8 mouse cellular contexts compared by ENCODE assay signal in genomic region chr1:91052747-91053181, GRCm38 (mm10). TPM values are rescaled to one million over a fixed set of nuclear protein-coding genes. Genes with fewer than 3 reads are reported as not detected.
DNase-seq lines count a peak whose midpoint lies in the region; ATAC-seq and TF ChIP-seq lines count a peak whose summit lies in the region.

No protein-coding gene starts in this region.

- H3K9ac ChIP-seq in heart, embryonic 15.5 days, result peak overlapping the region; percentile 74
- H3K9ac ChIP-seq in liver, embryonic 16.5 days (ENCODE audit: low read depth, low read length), result peak overlapping the region; percentile 53
- peak overlapping the region; percentile 47 for H3K9ac ChIP-seq in neural tube, embryonic 12.5 days

- H3K4me1 ChIP-seq in bone marrow macrophage, adult 2 months (ENCODE audit: control insufficient read depth, insufficient read depth, low read length), result peaks cover 29% of the 10 kb centered on the region
- H3K4me1 ChIP-seq in forebrain, embryonic 10.5 days, result peaks cover 54% of the 10 kb centered on the region
- peaks cover 66% of the 10 kb centered on the region for H3K4me1 ChIP-seq in heart, embryonic 15.5 days (replicated peaks)
- H3K4me1 ChIP-seq in liver, embryonic 16.5 days (ENCODE audit: control insufficient read depth, low read depth, low read length), result peaks cover 30% of the 10 kb centered on the region
- H3K4me1 ChIP-seq in neural tube, embryonic 12.5 days, result peaks cover 30% of the 10 kb centered on the region

- no peak for TF ChIP-seq CTCF in bone marrow macrophage, adult 2 months (IDR thresholded peaks at IDR 0.05; ENCODE audit: low read depth, low read length)

- H3K27ac ChIP-seq in bone marrow macrophage, adult 2 months (ENCODE audit: insufficient read depth, low read depth, low read length), result peak overlapping the region; percentile 79
- H3K27ac ChIP-seq in forebrain, embryonic 10.5 days, result peak overlapping the region; percentile 84
- H3K27ac ChIP-seq in heart, embryonic 15.5 days, result peak overlapping the region; percentile 96
- H3K27ac ChIP-seq in liver, embryonic 16.5 days (ENCODE audit: low read length), result peak overlapping the region; percentile 48; the same call in 1 of the 2 replicates
- H3K27ac ChIP-seq in neural tube, embryonic 12.5 days, result no peak overlapping the region

- DNase-seq in CD4-positive helper T cell, adult 2 months (ENCODE audit: low read depth, low spot score), result peak; percentile 94
- DNase-seq in forebrain, embryonic 10.5 days (ENCODE audit: extremely low spot score, low spot score), result peak; percentile 85
- DNase-seq in kidney, postnatal 14 days, result peak; percentile 97
- peak; percentile 64 for DNase-seq in telencephalon, adult 2 months (ENCODE audit: low read depth, low spot score)

- peak; percentile 90 for ATAC-seq in heart, embryonic 15.5 days (replicated peaks; ENCODE audit: insufficient number of reproducible peaks, insufficient read depth, low FRiP score, low read depth)
- ATAC-seq in liver, embryonic 16.5 days (ENCODE audit: low read depth), result peak; percentile 87
- peak; percentile 95 for ATAC-seq in neural tube, embryonic 12.5 days (ENCODE audit: low FRiP score, low read depth)

- H3K27me3 ChIP-seq in forebrain, embryonic 10.5 days (ENCODE audit: poor library complexity, severe bottlenecking), result peaks cover 28% of the 10 kb centered on the region
- H3K27me3 ChIP-seq in heart, embryonic 15.5 days, result no peaks in the 10 kb centered on the region
- peaks cover 8% of the 10 kb centered on the region; the same call in 1 of the 2 replicates for H3K27me3 ChIP-seq in liver, embryonic 16.5 days (ENCODE audit: control insufficient read depth, insufficient read depth, low read depth, low read length)
- H3K27me3 ChIP-seq in neural tube, embryonic 12.5 days (replicated peaks), result 0 out of 2 replicates have a peak, but pooled peaks cover 7% of the 10 kb centered on the region

- no peak for TF ChIP-seq POLR2A in bone marrow macrophage, adult 2 months (IDR thresholded peaks at IDR 0.05; ENCODE audit: borderline replicate concordance, low read depth, low read length)

- H3K4me2 ChIP-seq in heart, embryonic 15.5 days, result peak overlapping the region; percentile 90
- peak overlapping the region; percentile 79 for H3K4me2 ChIP-seq in liver, embryonic 16.5 days (ENCODE audit: low read depth, low read length)
- H3K4me2 ChIP-seq in neural tube, embryonic 12.5 days (replicated peaks), result peak overlapping the region; percentile 84

- no peaks in the 10 kb centered on the region for H3K9me3 ChIP-seq in forebrain, embryonic 10.5 days
- H3K9me3 ChIP-seq in heart, embryonic 15.5 days (replicated peaks), result no peaks in the 10 kb centered on the region
- H3K9me3 ChIP-seq in liver, embryonic 16.5 days (replicated peaks; ENCODE audit: control insufficient read depth, low read length), result no peaks in the 10 kb centered on the region
- H3K9me3 ChIP-seq in neural tube, embryonic 12.5 days, result no peaks in the 10 kb centered on the region

- peak overlapping the region; percentile 69 for H3K4me3 ChIP-seq in bone marrow macrophage, adult 2 months (ENCODE audit: insufficient read depth, low read length)
- peak overlapping the region; percentile 68 for H3K4me3 ChIP-seq in forebrain, embryonic 10.5 days
- peak overlapping the region; percentile 66 for H3K4me3 ChIP-seq in heart, embryonic 15.5 days
- H3K4me3 ChIP-seq in liver, embryonic 16.5 days (ENCODE audit: low read depth, low read length), result peak overlapping the region; percentile 58
- peak overlapping the region; percentile 34 for H3K4me3 ChIP-seq in neural tube, embryonic 12.5 days

- under 1% methylated on average over 28 of the region's 28 CpGs for WGBS in forebrain, embryonic 10.5 days
- 0% methylated on average over 28 of the region's 28 CpGs for WGBS in heart, embryonic 15.5 days
- WGBS in liver, embryonic 16.5 days (ENCODE audit: insufficient replicate concordance), result under 1% methylated on average over 28 of the region's 28 CpGs
- WGBS in neural tube, embryonic 12.5 days, result under 1% methylated on average over 28 of the region's 28 CpGs

- H3K36me3 ChIP-seq in forebrain, embryonic 10.5 days (replicated peaks), result no peaks in the 10 kb centered on the region
- no peaks in the 10 kb centered on the region for H3K36me3 ChIP-seq in heart, embryonic 15.5 days
- H3K36me3 ChIP-seq in liver, embryonic 16.5 days (ENCODE audit: control insufficient read depth, insufficient read depth), result no peaks in the 10 kb centered on the region
- no peaks in the 10 kb centered on the region for H3K36me3 ChIP-seq in neural tube, embryonic 12.5 days

RNA-seq across cellular contexts. Expression of gene Lrrfip1, which starts 54.2 kb away (rescaled TPM):
- 98.5 and 98.7 TPM in 2 replicates for polyA plus RNA-seq in bone marrow macrophage, adult 2 months (2012; ENCODE audit: insufficient read depth, insufficient read length, missing spikeins)
- 25.1 and 26.4 TPM in 2 replicates for polyA plus RNA-seq in forebrain, embryonic 10.5 days (2016; fragmentation: Nextera tagmentation; extraction: Ambion mirVana)
- 136 and 149 TPM in 2 replicates for polyA plus RNA-seq in heart, embryonic 15.5 days (2015; fragmentation: Nextera tagmentation; extraction: Ambion mirVana)
- polyA plus RNA-seq in liver, embryonic 16.5 days (2015; fragmentation: Nextera tagmentation; extraction: Ambion mirVana), result 16.1 and 20.5 TPM in 2 replicates
- polyA plus RNA-seq in neural tube, embryonic 12.5 days (2016; fragmentation: Nextera tagmentation; extraction: Ambion mirVana), result 27.6 and 27.9 TPM in 2 replicates
